Mouse (Mus musculus): Measurements from ENCODE around the gene Rab34. TPM values are rescaled to one million over a fixed set of nuclear protein-coding genes. Genes with fewer than 3 reads are reported as not detected.

Gene Rab34
- polyA plus RNA-seq, 1 experiment from 2014 or later = 15.6 TPM

DNA sequence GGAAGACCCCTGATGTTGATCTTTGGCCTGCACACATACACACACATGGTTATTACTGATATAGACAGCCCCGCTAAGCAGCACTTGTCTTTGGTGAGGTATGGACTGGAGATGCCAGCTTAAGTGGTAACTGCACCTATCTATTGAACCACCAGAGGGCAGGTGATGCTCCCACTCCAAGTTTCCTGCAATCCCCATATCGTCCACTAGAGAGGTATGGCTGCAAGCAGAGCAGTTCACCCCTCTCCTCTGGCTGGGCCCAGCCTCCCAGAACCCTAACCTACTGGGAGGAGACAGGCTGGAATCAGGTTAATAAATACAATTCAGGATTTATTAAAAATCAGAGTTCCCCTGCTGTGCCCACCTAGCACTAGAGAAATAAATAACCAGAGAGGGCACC, 29.1 kb upstream of the Rab34 start:
- WGBS (ENCODE audit: insufficient replicate concordance) = 13% methylated on average over 2 of the region's 2 CpGs
- Histone ChIP-seq H3K36me3 (peaks cover 83% of the 10 kb centered on the region), H3K4me2 (no peak overlapping the region), H3K27me3 (no peaks in the 10 kb centered on the region), H3K27ac (no peak overlapping the region), H3K9ac (no peak overlapping the region), H3K4me3 (replicated peaks) (no peak overlapping the region), H3K4me1 (replicated peaks) (peaks cover 56% of the 10 kb centered on the region), H3K9me3 (replicated peaks) (no peaks in the 10 kb centered on the region)
- DNase-seq (peak; percentile 77), ATAC-seq (ENCODE audit: low read depth) (peak; percentile 65)

DNA sequence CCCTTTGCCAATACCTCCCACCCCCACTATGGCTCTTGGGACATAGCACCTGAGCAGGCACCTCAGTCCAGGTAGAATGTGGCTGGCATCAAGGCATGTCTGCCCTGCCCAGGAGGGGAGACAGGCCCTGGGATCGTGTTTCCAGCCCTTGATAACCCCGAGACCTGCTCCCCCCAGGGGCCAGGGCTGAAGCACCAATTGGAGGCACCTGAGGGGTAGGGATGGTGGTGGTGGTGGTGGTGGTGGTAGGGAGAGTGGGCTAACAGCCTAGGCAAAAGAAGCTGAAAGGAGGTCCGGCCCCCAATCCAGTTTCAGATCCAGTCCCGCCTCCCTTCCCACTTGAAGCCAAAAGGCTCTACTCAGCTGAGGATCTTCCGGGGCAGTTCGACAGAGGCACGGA, 28.7 kb upstream of the Rab34 start:
- H3K9ac ChIP-seq = no peak overlapping the region
- no peak overlapping the region for H3K27ac ChIP-seq
- 86% methylated on average over 7 of the region's 7 CpGs for WGBS (ENCODE audit: insufficient replicate concordance)
- H3K4me2 ChIP-seq = no peak overlapping the region
- no peak overlapping the region for H3K4me3 ChIP-seq (replicated peaks)
- DNase-seq (no peak), ATAC-seq (ENCODE audit: low read depth) (no peak)
- H3K4me1 ChIP-seq (replicated peaks) = peaks cover 60% of the 10 kb centered on the region
- H3K36me3 ChIP-seq = peaks cover 78% of the 10 kb centered on the region
- H3K27me3 ChIP-seq = no peaks in the 10 kb centered on the region
- H3K9me3 ChIP-seq (replicated peaks) = no peaks in the 10 kb centered on the region

DNA sequence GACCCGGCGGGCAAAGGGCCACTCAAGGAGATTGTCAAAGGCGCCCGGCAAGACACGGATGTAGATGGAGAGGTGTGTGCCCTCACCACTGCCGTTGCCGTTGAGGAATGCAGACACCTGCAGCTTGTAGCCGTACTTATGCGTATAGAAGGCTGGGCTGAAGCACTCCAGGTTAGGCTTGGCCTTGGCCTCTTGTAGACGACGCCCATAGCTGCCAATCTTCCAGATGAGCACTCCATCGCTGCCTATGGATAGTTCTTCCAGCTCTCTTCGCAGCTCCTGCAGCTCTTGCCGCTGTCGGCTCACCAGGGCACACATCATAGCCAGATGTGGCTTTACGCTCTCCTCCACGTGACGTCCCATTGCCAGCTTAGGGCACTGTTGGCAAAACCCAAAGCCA, 28.1 kb upstream of the Rab34 start:
- H3K27ac ChIP-seq = no peak overlapping the region
- no peaks in the 10 kb centered on the region for H3K27me3 ChIP-seq
- 88% methylated on average over 18 of the region's 18 CpGs for WGBS (ENCODE audit: insufficient replicate concordance)
- DNase-seq = no peak
- H3K4me2 ChIP-seq = no peak overlapping the region
- peaks cover 72% of the 10 kb centered on the region for H3K36me3 ChIP-seq
- H3K4me1 ChIP-seq (replicated peaks) = peaks cover 62% of the 10 kb centered on the region
- no peak overlapping the region for H3K9ac ChIP-seq
- no peaks in the 10 kb centered on the region for H3K9me3 ChIP-seq (replicated peaks)
- H3K4me3 ChIP-seq (replicated peaks) = no peak overlapping the region
- ATAC-seq (ENCODE audit: low read depth) = no peak

DNA sequence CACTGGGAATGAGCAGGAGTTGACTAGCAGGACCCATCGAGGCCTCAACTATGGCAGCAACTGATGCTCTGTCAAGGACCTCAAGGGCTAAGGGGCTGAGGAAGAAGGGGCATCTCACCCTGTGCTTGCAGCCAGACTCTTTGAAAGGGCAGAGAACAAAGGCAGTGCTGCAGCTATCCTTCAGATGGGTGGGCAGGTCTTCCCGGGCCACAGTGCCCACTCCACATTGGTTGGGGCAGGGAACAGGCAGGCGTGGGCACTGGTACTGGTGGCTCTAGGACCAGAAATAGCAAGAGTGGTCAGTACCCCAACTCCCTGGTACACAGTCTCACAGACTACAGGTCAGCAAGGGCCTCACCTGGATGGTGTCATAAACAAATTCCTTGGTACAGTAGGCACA, 27.6 kb upstream of the Rab34 start:
- Histone ChIP-seq H3K4me1 (replicated peaks) (peaks cover 64% of the 10 kb centered on the region), H3K9me3 (replicated peaks) (no peaks in the 10 kb centered on the region), H3K27me3 (no peaks in the 10 kb centered on the region), H3K4me2 (no peak overlapping the region), H3K36me3 (peaks cover 70% of the 10 kb centered on the region), H3K27ac (peak overlapping the region; percentile 34; the same call in 1 of the 2 replicates), H3K9ac (no peak overlapping the region), H3K4me3 (replicated peaks) (no peak overlapping the region)
- no peak for DNase-seq
- 90% methylated on average over 3 of the region's 3 CpGs for WGBS (ENCODE audit: insufficient replicate concordance)
- no peak for ATAC-seq (ENCODE audit: low read depth)

DNA sequence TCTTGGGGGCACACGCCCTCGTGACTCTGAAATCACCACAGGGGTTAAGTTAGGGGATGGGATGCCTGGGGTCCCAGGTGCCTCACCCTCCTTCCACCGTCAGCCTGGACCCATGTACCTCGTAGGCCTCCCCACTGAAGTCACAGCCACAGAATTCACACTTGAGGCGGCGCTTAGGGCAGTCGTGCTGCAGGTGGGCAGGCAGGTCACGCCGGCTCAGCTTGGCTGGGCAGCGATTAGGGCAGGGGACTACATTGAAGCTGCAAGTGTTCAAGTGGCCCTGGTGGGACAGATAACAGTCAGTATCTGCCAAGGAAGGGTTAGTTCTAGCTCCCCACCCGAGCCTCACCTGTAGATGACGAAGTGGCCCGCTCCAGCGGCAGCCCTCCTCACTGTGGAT, 27.1 kb upstream of the Rab34 start:
- peaks cover 68% of the 10 kb centered on the region for H3K36me3 ChIP-seq
- H3K27me3 ChIP-seq = no peaks in the 10 kb centered on the region
- H3K9me3 ChIP-seq (replicated peaks) = no peaks in the 10 kb centered on the region
- H3K4me1 ChIP-seq (replicated peaks) = peaks cover 69% of the 10 kb centered on the region
- peak overlapping the region; percentile 99; the same call in 1 of the 2 replicates for H3K9ac ChIP-seq
- no peak for DNase-seq
- WGBS (ENCODE audit: insufficient replicate concordance) = 69% methylated on average over 14 of the region's 14 CpGs
- H3K4me3 ChIP-seq (replicated peaks) = no peak overlapping the region
- no peak for ATAC-seq (ENCODE audit: low read depth)
- H3K4me2 ChIP-seq = no peak overlapping the region
- peak overlapping the region; percentile 34 for H3K27ac ChIP-seq

DNA sequence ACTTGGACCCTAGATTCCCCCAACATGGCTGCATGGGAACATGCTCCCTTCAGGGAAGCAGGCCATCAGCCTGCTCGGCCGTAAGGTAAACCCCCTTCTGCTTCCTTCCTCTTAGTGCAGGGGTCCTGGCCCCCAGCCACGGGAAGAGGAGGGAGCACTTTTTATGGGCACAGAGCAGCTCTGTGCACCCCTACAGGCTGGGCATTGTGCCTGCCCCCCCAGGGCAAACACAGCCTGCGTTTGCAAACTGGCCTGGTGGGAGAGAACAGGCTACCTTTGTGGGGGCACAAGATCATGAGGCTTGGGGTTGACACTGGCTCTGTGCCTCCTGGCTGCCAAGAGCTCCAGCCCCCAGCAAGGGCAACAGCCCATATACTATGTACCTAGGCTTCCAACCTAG, 26.3 kb upstream of the Rab34 start:
- Histone ChIP-seq H3K27me3 (no peaks in the 10 kb centered on the region), H3K9me3 (replicated peaks) (no peaks in the 10 kb centered on the region), H3K4me3 (replicated peaks) (peak overlapping the region; percentile 95; the same call in 1 of the 2 replicates), H3K4me2 (peak overlapping the region; percentile 100), H3K27ac (peak overlapping the region; percentile 91), H3K36me3 (peaks cover 61% of the 10 kb centered on the region), H3K4me1 (replicated peaks) (peaks cover 77% of the 10 kb centered on the region), H3K9ac (peak overlapping the region; percentile 99)
- no peak for ATAC-seq (ENCODE audit: low read depth)
- no peak for DNase-seq
- 61% methylated on average over 4 of the region's 4 CpGs for WGBS (ENCODE audit: insufficient replicate concordance)

DNA sequence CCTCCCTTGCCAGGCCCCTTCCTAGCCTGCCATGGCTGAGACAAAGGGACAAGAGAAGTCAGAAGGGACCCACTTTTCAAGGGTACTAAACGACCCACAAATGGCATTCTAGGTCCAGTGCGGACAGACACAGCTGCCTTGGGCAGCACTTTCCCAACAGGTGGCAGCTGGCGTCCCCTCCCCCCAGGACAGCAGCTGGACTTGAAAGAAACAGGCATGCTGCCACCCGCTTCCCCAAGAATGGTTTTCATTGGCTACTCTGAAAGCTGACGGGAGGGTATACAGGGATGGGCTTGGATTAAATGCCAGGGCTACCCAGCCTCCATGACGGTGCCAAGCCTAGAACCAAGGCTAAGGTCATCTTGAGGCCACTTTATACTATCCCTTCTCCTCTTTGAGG, 25.7 kb upstream of the Rab34 start:
- ATAC-seq (ENCODE audit: low read depth) (no peak), DNase-seq (no peak)
- peak overlapping the region; percentile 100 for H3K4me2 ChIP-seq
- H3K9me3 ChIP-seq (replicated peaks) = no peaks in the 10 kb centered on the region
- peak overlapping the region; percentile 99 for H3K9ac ChIP-seq
- peaks cover 57% of the 10 kb centered on the region for H3K36me3 ChIP-seq
- WGBS (ENCODE audit: insufficient replicate concordance) = 74% methylated on average over 6 of the region's 6 CpGs
- peak overlapping the region; percentile 91 for H3K27ac ChIP-seq
- H3K27me3 ChIP-seq = no peaks in the 10 kb centered on the region
- peaks cover 82% of the 10 kb centered on the region for H3K4me1 ChIP-seq (replicated peaks)
- H3K4me3 ChIP-seq (replicated peaks) = peak overlapping the region; percentile 95

DNA sequence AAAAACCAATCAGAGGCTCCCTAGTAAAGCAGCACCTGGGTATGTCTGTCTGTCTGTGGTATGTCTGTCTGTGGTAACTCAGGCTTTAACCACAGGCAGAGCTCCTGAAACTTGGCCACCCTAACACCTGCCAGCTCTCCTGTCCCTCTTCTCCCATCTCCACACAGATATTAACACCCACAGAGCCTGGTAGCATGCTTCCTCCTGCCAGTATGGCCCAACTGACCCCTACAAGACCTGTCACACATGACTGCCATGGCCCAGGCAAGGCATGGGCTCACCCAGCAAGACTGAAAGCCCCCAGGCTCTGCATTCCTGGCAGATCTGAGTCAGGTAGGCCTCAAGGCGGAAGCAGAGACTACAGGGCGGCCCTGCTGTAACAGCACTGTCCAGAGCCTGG, 25.2 kb upstream of the Rab34 start:
- H3K36me3 ChIP-seq = peaks cover 51% of the 10 kb centered on the region
- peak overlapping the region; percentile 95 for H3K4me3 ChIP-seq (replicated peaks)
- no peak for DNase-seq
- peaks cover 86% of the 10 kb centered on the region for H3K4me1 ChIP-seq (replicated peaks)
- WGBS (ENCODE audit: insufficient replicate concordance) = 87% methylated on average over 2 of the region's 2 CpGs
- H3K9ac ChIP-seq = peak overlapping the region; percentile 99
- H3K27ac ChIP-seq = peak overlapping the region; percentile 91
- H3K9me3 ChIP-seq (replicated peaks) = no peaks in the 10 kb centered on the region
- peak overlapping the region; percentile 100 for H3K4me2 ChIP-seq
- no peaks in the 10 kb centered on the region for H3K27me3 ChIP-seq
- no peak for ATAC-seq (ENCODE audit: low read depth)

DNA sequence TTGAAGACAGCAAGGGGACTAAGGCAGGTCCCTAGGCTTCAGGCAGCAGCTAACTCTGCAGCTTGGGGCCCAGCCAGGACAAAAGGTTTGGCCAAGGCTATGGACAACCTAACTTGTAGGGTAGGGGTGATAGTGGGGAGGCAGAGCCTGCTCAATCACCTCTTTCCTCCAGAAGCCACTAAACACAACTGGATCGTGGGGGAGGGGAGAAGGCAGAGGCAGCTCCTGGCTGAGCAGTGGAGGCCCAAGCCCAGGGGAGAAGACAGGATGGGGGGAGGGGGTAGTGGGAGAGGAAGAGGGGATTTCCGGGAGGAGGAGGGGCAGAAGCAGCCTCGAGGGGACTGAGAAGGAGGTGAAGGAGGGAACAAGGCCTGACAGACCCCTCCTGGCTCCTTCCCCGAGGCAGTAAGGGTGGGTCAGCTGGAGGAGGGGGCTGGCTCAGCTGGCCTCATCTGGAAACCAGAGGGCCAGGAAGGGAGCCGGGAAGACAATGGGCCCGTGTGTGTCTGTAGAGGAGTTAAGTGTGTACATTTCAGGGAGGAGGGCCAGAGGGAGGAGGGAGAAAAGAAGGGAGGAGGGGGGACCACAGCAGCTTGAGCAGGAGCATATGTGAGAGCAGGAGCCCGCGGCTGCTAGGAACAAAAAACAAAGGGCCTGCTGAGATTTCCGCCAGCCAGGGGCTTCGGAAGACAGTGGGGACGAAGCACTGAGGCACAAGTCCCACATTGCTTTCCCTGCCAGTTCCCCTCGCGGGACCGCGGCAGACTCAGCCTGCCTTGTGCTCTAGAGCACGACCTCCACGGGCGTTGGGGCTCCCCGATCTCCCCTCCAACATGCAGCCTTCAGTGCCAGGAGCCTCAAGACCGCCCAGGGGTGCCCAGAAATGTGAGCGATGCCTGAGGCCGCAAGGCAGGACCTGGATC, 24.3 kb upstream of the Rab34 start:
- Histone ChIP-seq H3K4me3 (replicated peaks) (peak overlapping the region; percentile 95), H3K4me2 (peak overlapping the region; percentile 100), H3K9me3 (replicated peaks) (no peaks in the 10 kb centered on the region), H3K4me1 (replicated peaks) (peaks cover 91% of the 10 kb centered on the region), H3K27me3 (no peaks in the 10 kb centered on the region), H3K27ac (peak overlapping the region; percentile 91), H3K36me3 (peaks cover 42% of the 10 kb centered on the region), H3K9ac (peak overlapping the region; percentile 99)
- ATAC-seq (ENCODE audit: low read depth) (no peak), DNase-seq (no peak)
- WGBS (ENCODE audit: insufficient replicate concordance) = 2% methylated on average over 22 of the region's 22 CpGs

DNA sequence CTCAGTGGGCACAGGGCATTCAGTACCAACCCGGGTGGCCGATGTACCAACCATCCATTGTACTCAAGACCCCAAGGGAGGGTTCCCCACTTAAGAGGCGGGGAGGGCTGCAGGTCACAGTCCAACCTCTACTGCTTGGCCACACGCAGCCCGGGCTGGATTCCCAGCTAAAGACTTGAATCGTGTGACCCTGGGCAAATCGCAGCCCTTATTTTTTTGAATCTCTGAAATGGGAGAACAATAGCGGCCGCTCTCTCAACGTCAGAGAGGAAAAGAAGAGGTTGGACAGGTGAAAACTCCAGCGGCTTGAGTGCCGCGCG, 23.7 kb upstream of the Rab34 start:
- peak overlapping the region; percentile 95 for H3K4me3 ChIP-seq (replicated peaks)
- 0% methylated on average over 14 of the region's 14 CpGs for WGBS (ENCODE audit: insufficient replicate concordance)
- H3K27me3 ChIP-seq = no peaks in the 10 kb centered on the region
- DNase-seq = no peak
- no peaks in the 10 kb centered on the region for H3K9me3 ChIP-seq (replicated peaks)
- peak overlapping the region; percentile 100 for H3K4me2 ChIP-seq
- H3K36me3 ChIP-seq = peaks cover 39% of the 10 kb centered on the region
- H3K4me1 ChIP-seq (replicated peaks) = peaks cover 92% of the 10 kb centered on the region
- ATAC-seq (ENCODE audit: low read depth) = no peak
- H3K27ac ChIP-seq = peak overlapping the region; percentile 91
- H3K9ac ChIP-seq = peak overlapping the region; percentile 99

DNA sequence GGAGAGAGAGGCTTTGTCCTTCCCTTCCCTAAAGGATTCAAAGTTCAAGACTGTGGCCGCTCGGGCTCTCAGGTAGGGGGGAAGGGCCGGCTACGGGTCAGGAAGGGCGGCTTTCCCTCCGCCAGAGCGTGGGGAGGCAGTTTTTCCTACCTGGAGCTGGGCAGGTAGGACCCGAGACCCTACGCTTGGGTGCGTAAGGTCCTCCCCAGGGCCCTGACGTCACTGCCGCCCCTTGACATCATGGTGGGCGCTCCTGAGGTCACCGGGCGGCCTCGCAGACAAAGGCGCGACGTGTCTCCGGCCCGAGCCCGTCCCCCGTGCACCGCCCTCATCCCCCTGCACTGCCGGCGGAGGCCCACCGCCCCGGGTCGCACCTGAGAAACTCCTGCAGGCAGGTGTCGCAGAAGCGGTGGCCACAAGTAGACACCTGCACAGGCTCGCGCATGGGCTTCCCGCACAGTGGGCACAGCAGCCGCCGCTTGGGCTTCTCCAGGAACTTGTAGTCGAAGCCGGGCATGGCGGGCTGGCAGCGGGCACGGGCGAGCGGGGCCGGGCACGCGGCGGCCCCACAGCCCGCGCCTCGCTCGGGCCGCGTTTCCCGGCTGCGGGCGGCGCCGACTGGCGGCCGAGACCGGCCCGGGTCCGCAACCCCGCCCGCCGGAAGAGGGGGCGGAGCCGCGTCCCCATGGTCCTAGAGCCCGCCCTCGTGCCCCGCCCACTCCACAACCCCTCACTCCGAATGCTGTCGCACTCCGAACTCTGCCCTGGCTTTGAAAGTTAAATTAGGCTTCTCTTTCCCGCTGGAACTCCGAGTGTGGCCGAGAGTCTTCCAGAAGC, 23.1 kb upstream of the Rab34 start, which contains the start of gene Traf4:
Gene Traf4, minus strand, starts transcription at position 666 of the 837 bp plus-strand sequence.
- H3K27ac ChIP-seq = peak within 1 kb of the TSS; percentile 91
- H3K4me2 ChIP-seq = peak within 1 kb of the TSS; percentile 100
- H3K27me3 ChIP-seq = no peaks in the 10 kb centered on the region
- DNase-seq (peak; percentile 73), ATAC-seq (ENCODE audit: low read depth) (peak; percentile 79)
- under 1% methylated on average over 76 of the region's 78 CpGs for WGBS (ENCODE audit: insufficient replicate concordance)
- H3K4me3 ChIP-seq (replicated peaks) = peak within 1 kb of the TSS; percentile 95
- peaks cover 34% of the 10 kb centered on the region for H3K36me3 ChIP-seq
- H3K4me1 ChIP-seq (replicated peaks) = peaks cover 92% of the 10 kb centered on the region
- peak within 1 kb of the TSS; percentile 99 for H3K9ac ChIP-seq
- no peaks in the 10 kb centered on the region for H3K9me3 ChIP-seq (replicated peaks)

All from liver, embryonic 13.5 days (tissue).